Mouse (Mus musculus) natural killer cell, adult 2 months (primary cell): Measurements from ENCODE around the gene Cd59a.
"Not testable (repeated sequence)": the region's sequence is repeated elsewhere in the genome, so short reads cannot be mapped to it uniquely, and the experiment has no call there.

Source experiments
- DNase-seq, 2 experiments: peaks; one replicate each; pipeline ENCODE4 v3.0.0; 2022; ENCODE audit warnings: low spot score in 2 of 2

The Cd59a gene

DNA sequence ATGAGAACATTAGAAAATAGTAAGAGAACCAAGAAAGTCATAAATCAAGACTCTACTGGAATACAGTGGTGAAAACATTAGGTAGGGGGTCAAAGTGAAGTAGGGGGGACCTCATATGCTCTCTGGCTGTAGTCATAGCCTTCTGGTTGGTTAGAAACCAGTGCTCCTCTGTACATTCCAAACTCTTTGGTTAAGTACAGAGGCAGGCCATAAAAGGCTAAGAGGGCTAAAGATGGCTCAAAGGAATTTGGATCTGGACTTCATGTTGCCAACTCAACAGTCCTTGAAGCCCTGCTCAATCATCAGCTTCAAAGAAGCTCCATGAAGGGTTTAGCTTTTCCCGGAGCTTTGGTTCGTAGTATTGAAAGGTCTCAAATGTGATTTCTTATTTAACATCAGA lies 13.4 kb downstream of the Cd59a start:
- not testable (repeated sequence) for DNase-seq

DNA sequence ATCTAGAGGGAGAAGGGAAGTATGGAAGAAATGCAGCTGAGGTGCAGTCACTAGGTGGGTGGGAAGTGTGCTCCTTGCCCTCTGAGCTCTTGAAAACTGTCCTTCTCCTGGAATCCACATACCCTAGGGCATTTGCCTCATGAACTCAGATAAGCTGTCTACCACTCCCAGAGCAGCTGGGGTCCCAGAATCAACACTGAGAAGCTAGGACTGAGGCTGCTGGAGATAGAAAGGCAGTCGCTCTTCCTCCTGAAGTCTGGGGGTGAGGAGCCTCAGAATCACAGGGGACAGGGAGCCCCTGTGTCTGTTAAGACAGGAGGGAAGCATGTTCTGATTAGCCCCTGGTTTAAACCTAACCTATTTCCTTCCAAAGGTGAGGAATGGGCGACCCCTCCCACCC lies 13.9 kb downstream of the Cd59a start:
- DNase-seq: no peak

DNA sequence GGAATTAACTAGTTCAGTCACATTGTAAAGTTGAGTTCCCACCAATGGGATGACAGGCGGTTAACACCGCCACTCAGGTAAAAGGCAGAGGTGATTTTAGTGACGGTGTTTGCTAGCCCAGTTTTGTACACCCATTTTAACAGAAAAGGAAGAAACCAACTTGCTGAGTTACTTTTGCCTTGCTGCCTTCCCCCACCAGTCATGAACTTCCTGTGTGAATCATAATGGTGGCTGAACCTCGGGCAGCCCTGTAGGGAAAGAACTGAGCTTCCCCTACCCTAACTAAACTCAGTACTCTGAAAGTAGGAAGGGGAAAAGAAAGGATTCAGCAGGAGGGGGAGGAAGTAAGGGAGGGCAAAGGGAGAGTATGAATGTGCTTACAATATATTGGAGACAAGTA lies 14.4 kb downstream of the Cd59a start:
- no peak for DNase-seq

DNA sequence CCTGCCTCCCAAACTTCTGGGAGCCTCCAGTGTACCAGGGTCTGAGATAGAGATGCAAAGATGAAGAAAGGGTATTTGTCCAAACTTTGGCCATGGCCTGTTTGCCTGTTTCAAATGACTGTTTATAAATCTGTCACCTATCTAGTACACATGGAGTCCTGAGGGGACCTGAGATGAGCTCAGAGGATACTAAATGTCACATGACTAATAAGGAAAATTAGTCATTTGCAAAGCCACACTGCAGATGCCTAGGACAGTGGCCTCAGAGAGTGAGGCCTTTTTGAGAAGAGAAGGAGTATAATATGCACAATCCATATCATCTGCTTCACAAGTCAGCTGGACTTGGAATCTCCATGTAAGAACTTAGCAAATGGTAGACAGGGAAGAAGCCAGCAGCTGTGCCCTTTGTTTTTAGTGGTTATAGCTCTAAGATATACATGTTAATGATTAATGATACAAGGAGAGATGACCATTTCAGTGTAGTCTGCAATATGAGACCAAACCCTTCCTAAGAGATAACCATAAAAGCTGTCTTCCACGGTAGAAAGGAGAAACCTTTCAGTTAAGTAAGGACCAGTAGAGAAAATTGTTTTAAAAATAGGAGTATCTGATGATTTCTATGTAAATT lies 15.7 kb downstream of the Cd59a start:
- not testable (repeated sequence) for DNase-seq

DNA sequence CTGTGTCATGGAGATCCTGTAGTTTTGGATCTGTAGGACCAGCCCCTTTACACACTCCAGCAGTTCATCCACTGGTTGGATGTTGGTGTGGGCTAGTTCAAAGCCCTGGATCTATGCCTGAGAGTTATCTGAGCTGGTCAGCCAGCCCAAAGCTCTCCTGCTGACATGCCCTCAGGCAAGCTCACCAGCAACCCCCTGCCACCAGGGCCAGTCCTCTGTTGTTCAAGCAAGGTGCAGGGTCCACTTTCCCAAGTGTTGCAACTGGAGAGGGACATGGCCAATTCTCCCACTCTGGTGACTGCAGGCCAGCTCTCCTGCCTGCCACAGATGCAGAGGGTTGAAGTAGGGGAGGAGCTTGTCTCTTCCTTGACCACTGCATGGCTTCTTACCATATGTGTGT lies 18.0 kb downstream of the Cd59a start:
- DNase-seq: not testable (repeated sequence)

DNA sequence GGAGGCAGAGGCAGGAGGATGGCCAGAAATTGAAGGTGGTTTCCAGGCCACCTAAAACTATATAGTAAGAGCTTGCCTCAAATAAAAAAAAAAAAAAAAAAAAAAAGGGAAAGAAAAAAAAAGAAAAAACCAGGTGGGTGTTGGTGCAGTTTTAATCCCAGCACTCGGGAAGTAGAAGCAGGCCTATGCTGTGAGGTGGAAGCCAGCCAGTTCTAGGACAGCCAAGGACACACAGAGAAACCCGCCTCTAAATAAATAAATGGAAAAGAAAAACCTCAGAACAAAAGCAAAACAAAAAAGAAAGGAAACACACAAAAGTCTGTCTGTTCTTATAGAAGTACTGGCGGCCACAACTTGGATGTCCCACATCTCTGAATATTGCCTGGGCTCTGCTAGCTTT lies 19.3 kb downstream of the Cd59a start:
- DNase-seq: no peak

DNA sequence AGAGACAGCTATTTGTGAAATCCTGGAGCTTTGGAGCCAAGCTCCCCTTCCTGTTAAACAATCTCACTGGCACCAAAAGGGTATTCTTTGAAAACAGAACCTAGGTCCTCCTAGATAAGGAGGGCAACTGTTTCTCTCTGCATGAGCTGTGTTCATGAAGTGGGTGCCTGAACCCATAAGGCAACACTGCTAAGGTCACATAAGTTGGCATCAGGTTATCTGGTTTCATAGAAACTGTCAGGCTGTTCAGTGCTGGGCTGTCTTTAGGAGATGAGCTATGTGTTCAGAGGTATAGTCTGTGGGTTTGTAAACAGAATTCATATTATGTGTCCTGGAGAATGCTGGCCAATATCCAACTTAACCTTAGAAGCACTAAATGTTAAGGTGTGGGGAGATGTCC lies 21.6 kb downstream of the Cd59a start:
- not testable (repeated sequence) for DNase-seq

DNA sequence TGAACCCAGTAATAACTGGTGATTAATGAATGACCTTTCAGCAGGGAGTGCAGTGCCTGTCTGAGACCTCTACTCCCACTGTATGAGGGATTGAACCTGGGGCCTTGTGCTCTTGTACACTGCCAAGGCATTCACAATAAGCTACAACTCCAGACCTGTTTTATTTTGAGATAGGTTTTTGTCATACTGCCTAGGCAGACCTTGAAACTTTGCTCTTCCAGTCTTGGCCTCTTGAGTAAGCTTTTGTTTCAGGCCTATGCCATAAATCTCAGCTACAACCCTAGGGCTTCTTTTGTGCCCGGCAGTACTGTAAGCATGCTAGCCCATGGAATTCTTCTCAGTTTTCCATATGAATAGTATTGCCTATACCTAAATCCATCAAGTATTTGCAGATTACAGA lies 23.5 kb downstream of the Cd59a start:
- no peak for DNase-seq

DNA sequence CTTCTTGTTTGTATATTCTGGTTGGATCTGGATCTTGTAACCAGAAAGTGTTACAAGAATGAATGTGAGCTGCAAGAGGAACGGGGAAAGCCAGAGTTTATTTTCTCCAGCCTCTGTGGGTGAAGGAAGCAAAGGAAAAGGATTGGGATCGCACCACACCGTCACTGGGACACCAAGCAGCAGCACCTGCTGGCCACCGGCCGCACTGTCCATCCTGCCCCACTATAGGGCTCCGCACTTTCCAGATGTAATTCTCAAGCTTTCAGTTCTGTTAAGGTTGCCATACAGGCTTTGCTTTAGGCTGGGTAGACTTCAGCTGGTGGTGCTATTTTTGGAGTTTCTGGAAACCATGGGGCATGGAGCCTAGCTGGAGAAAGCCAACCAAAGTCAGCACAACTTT lies 24.7 kb downstream of the Cd59a start:
- no peak for DNase-seq

DNA sequence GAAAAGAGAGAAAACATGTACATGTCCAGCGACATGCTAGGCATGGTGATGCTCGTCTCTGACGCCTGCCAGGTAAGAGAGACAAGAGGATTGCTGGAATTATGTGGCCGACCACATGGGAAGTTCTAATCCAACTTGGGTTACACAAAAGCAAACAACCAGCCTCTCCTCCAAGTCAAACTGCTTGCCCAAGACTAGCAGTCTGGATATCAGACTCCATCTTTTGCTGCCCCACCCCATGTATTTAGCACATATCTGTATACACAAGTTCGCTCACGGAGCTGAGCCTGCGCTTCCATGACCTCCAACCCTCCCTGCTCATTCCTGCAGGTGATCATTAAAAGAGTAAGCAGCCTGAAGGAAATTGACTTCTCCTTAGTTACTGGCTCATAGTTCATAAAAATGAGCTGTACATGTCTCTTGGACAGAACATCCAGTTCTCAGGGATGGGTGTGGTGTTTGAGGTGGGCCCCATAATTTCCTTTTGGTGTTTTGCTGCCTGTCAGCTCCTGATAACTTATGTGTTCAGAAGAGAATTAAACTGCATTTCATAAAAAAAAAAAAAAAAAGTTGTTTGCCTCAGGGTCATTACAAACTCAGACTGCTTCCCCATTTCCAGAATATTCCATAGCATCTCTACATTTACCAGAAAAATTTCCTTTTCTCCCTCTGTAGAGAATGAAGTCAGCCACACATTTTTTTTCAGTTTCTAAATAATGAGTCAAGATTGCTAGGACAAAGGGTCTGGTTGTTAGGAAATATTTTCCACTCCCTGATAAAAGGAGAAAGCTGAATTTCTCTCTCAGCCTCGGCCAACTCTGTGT lies 26.3 kb downstream of the Cd59a start:
- DNase-seq: no peak

DNA sequence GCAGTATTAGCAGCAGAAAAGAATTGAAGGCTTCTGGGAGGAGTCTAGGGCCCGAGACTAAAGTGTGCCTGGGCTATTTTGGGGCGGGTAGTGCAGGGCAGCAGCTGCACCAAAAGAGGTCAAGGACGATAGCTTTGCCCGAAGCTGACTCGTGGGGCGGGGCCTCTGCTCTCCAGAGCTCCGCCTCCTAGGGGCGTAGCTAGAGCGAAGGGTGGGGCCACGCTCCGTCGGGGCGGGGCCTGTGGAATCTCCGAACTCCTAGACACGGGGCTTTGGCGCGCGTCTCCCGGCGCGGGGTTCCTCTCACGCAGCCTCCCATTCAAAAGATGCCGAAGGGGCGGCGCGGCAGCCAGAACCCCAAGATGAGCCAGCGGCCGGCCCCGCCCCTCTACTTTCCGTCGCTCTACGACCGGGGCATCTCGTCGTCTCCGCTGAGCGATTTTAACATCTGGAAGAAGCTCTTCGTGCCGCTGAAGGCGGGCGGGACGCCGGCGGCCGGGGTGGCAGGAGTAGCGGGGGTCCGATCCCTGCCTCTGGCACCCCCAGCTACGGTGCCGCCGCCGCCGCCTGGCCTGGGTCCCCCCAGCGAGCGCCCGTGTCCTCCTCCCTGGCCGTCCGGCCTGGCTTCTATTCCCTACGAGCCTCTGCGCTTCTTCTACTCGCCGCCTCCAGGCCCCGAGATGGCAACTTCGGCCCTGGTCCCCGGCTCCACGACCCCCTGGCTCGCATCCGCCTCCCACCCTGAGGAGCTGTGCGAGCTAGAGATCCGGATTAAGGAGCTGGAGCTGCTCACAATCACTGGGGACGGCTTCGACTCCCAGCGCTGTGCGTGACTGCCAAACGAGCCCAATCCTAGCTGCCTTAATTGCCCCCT lies 27.1 kb downstream of the Cd59a start, which contains the start of gene A930018P22Rik:
Gene A930018P22Rik (plus strand): TSS at position 265 of the 874 bp plus-strand sequence.
- DNase-seq: peak; percentile 72 to 78

DNA sequence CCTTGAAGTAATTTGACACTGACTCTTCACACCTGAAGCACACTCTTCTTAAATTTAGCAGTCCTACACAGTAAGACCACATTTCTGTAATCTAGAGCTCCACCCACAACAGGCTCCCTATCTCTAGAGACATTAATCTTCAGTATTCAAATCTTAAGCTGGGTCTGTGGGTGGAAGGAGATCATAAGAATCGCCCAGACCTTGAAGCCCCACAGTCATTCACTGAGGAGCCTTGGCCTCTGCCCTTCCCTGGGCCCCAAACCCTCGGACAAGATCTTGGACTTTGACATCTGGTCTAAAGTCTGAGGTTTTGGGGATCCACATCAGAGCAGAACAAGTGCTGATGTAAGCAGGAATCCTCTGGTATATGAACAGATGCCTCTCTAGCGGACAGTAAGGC lies 27.9 kb downstream of the Cd59a start:
- DNase-seq: no peak

DNA sequence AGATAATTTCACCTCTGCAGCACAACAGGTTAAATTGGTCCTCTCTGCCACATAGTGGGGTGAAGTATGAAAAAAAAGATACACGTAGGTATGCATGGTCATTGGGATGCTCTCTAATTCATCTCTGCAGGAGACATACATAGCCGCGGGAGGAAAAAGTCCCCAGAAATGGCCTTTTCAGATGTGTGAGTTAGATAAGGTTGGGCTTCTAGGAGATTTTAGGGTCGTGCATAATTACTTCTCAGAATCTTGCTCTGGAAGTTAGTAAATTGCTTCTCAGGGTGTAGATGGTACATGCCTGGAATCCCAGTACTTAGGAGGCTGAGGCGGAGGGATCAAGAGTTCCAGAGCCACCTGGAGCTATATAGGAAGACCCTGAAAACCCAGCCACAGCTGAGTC lies 28.5 kb downstream of the Cd59a start:
- DNase-seq: no peak

DNA sequence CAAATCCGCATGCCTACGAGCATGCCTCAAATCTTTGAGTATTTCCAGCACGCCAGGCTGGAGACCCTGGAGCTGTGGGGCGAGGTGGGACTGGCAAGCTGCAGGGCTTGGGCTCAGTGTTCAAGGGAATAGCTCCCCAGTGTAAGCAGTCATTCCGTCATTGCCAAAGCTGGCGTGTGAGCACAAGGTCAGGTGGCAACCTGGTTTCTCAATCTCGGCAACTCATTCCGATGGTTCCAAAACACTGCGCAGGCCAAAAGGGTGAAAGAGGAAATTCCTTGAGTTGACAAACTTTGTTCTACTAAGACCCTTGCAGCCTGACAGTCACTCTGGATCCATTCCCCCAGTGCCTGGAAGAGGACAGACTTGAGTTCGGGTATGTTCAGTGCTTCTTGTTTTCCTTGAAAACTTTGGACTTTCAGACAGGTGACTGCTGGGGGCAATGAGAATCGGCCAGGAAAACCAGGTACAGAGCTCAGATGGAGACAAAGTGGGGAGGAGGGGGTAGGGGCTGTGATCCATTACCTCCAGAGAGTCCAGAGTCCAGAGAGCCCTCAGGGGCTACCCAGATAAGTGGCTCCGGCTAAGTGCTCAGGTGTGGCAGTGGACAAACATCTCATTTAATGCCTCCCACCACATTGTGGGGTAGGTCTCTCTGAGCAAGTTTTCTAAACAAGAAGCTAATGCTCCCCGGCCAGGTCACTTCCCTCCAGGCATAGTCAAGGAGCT lies 33.4 kb downstream of the Cd59a start:
- DNase-seq: no peak

DNA sequence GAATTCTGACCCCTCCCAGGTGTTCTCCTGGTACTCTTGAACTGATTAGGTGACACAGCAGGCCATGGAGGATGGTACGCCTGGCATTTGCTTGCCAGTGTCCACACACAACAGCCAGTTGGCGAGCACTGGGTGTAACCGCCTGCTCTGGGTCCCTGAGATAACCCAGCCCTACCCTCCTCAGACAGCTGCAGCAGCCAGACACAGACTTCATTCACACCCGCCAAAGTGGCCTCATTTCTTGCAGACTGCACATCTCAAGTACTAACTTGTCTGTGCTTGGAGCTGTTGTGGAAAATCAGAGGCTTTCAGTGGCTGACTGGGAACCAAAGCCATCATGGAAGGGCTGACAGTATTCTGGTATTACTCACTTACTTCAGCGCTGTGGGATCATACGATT lies 34.6 kb downstream of the Cd59a start:
- no peak for DNase-seq

DNA sequence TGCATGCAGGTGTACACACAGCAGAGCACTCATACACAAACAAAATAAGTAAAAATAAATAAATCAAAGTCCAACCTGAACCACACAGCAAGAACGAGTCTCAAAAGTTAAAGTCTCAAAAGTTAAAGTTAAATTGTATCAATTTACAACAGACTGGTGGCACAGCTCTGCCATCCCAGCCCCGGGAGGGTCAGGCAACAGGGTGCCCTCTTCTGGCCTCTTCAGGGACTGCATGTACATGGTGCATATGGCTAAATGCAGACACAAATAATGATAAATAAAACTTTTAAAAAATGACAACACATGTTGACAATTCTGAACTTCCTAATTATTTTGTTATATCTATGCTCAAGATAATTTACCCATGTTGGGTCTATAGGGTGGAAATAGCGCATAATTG lies 35.4 kb downstream of the Cd59a start:
- DNase-seq: peak in 1 of 2 experiments; percentile 19

DNA sequence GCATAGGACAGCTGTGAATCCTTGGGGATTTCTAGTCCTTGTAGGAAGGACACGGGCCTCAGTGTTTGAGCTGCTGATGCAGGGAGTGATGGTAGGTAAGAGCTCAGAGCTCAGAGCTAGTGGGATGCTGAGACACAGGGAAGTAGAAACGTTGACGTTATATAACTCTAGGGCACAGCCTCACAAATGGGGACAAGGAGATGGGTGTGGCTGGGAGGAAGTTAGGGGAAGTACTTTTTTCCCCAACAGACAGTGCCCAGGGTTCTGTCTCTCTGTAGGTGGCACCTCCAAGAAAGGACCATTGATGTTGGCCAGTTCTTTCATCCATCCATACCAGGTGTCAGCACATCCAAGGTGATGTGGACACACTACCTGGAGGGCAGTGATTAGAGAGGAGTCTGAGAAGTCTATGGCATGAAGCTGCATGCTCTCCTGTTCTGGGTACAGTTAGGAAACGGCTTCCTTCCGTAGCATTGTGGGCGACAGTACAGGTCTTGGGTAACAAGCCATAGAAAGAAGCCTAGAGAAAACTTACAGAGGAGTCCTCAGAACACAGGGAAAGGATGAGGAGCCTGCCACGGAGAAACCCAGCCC lies 36.8 kb downstream of the Cd59a start:
- no peak for DNase-seq

DNA sequence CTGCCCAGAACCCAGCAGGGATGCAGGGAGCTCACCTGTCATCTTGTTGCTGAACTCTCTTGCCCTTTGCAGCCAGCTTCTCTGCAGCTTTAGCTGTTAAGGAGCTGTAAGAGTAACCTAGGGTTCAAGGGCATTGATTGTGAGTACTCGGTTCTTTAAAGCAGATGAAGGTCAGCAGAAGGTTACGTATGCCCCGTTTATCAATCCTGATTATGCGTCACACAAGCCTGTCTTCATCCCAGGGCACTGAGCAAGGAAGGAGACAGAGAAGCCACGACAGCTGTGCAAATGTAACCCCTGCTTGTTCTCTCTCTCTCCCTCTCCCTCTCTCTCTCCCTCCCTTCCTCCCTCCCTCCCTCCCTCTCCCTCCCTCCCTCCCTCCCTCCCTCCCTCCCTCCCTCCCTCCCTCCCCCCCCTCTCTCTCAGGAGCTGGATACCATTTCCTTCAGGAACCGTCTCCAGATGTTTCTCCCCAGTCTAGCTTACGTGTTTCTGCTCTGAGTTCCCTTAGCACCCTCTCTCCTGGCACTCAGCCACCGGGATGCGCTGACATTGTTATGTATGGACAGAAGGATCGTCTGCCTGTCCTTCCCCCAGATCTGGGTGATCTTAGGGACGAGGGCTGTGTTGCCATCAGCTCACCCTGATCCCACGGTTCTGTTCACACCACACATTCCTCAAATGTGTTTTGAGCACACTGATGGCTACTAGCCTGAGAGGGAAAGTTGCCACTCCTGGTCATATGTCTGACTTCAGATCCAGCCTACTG lies 37.6 kb downstream of the Cd59a start:
- DNase-seq: no peak

DNA sequence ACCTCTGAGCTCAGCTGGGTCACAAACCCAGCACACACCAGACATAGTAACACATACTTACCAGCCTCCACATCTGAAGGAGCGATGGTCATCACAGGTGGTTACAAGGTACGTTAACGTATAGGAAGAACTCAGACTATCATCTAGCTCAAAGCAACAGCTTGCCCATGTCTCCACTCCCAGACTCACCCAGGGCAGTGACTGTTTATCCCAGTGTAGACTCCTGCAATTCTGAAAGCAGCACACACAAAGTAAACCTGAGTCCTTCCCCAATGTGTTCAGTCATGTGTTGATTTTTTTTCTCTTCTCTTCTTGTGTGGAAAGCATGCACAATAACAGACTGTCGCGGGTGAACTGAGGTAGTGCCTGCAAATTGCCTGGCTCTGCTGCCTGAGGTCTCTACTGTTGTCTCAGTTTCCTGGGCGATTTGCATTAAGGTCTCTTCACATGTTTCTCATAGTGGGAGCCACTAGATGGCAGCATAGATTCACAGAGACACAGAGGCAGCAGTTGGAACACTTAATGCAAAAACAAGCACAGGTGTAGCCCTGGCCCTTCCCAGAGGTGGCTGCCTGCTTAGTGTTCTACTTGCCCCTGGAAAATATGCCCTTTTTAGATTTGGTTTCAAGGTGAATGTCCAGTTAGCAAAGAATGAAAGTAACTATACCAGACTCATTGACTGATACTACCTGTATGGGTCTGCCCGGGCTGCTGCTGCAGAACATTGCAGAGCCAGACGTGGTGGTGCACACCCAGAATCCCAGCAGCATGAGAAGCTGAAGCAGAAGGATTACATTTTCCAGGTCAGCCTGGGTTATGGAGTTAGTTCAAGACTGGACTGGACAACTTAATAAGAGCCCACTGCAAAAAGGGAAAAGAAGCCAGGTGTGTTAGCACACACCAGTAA lies 38.8 kb downstream of the Cd59a start:
- DNase-seq: peak; percentile 54 to 61
